Mouse (Mus musculus): ENCODE results near the gene Tmem164.

GRCm38 (mm10) chrX:142688509-142688908 is 7.3 kb downstream of the Tmem164 start:
- TF ChIP-seq POLR2A (IDR thresholded peaks at IDR 0.05; ENCODE audit: insufficient read depth, low read depth, low read length) (no peak), CTCF (IDR thresholded peaks at IDR 0.05) (no peak), EP300 (IDR thresholded peaks at IDR 0.05; ENCODE audit: insufficient read depth, low read depth, low read length) (no peak)
